Mouse (Mus musculus): ENCODE data around the gene C1qtnf1.

GRCm38 (mm10) chr11:118488191-118488906, 60.3 kb downstream of the C1qtnf1 start:
- TF ChIP-seq EP300 (IDR thresholded peaks at IDR 0.05; ENCODE audit: low read depth) (no peak), CTCF (IDR thresholded peaks at IDR 0.05; ENCODE audit: low read depth) (0 out of 2 replicates have a peak, but pooled peaks have one; percentile 22)

Measured in liver, embryonic 14.5 days (tissue).